Mouse (Mus musculus) embryonic fibroblast, embryonic 13.5 days (primary cell): ENCODE data around the gene Trpm2.

Experiments used
- CTCF ChIP-seq: IDR thresholded peaks from 2 replicates; pipeline ENCODE4 v1.5.1; 2011; ENCODE audit warnings: mild to moderate bottlenecking, control low read depth, low read length, moderate library complexity, borderline replicate concordance; ENCODE audit not compliant: insufficient read depth
- POLR2A ChIP-seq: IDR thresholded peaks from 2 replicates; pipeline ENCODE4 v1.6.1; 2011; ENCODE audit warnings: low read depth, mild to moderate bottlenecking, control low read depth, low read length, moderate library complexity

DNA sequence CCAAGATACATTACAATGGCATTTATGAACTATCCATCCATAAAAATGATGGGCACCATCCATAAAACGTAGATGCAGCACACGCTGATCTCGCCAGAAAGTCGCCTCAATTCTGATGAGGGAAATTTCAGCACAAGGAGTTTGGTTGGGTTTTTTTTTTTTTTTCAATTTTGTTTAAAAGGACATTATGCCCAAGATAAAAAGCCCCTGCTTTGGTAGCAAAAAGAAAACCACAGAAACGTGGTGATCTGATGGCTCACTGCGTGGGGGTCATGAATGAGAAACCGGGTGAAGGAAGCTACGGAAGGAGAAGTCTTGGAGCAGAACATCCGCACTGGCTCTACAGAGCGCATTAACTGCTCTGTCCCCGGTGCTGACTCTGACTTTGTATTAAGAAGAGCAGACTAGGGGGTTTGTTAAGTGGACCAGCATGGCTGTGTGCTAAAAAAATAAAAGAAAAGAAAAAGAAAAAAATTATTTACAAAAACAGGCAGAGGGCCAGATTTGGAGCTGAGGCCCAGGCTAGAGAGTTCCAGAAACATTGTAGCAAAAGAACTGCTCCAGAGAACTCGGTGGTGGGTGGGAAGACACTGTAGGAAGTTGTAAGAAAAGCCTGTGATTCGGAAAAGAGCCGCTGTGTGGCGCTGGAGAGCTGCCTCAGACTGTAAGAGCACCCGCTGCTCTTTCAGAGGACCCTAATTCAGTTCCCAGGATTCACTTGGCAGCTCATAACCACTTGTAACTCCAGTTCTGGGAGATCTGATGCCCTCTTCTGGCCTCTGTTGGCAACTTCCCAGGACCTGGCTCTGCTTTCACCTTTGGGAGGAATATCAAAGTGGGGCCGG lies 1.6 kb upstream of the Trpm2 start:
- no peak for TF ChIP-seq POLR2A
- no peak for TF ChIP-seq CTCF
